Mouse (Mus musculus): ENCODE measurements at regions not wholly inside any gene's neighbourhood (a gene's known extent, or its start where the extent isn't known, plus 50 kb on each side); places are given as distances from the start of the nearest gene placed in this dataset.

DNA sequence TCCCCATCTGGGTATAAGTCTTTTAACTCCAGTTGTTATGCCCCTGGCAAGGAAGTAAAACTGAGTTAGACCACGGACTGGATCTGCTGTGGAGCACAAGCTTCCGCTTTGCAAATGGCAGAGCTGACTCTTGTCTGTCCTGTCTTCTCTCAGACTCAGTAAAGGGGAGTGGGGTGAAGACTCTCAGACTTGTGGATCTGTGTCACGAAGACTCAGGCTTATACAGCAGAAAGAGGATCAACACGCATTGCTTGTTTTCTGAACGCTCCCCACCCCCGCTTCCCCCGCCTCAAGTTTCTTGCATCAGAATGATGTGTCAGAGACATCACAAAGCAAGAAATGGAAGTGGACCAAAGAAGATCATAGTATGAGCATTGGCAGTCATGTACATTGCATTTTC is 55.3 kb upstream of the Ifne start:
- TF ChIP-seq EP300 (IDR thresholded peaks at IDR 0.05; ENCODE audit: low read depth) = no peak
- TF ChIP-seq CTCF (IDR thresholded peaks at IDR 0.05; ENCODE audit: low read depth) = no peak
